Mouse (Mus musculus): ENCODE measurements around the gene Ltk. TPM values are rescaled to one million over a fixed set of nuclear protein-coding genes. Genes with fewer than 3 reads are reported as not detected.

Gene Ltk
- polyA plus RNA-seq, 1 experiment from 2014 or later = 1.9 TPM

DNA sequence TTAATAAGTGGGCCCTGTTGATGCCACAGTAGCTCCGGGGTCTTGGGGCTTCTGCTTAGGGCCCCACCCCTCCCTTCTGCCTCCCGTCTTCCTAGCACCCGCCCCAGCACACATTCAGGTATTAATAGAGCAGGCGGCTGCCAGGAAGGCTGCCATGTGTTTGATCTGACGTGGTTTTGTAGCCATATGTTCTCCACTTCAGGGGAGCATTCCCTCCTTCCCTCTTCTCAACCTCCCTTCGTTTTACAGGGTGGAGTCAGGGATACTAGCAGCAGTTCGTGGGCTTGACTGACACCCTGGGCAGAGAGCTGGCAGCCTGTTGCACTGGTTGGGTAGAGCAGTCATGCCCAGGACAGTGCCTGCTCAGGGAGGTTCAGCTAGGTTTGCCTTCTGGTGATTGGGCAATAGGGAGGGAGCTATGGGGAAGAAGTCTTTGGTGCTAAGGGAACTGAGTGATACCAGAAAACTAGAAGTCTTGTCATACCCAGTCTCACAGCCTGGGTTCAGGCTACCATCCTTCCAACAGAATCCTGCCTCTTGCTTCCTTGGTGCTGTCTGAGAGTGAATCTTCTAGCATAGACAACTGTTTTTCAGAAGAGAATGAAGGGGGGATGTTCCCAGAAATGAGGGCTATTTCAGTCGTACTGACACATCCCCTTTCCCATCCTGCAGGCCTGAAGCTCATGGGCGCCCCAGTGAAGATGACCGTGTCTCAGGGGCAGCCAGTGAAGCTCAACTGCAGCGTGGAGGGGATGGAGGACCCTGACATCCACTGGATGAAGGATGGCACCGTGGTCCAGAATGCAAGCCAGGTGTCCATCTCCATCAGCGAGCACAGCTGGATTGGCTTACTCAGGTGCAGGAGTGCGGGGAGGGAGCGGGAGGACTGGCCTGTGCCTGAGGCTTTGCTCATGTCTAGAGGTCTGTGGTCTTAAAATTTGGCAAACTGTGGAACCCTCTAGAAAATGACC lies 40.9 kb upstream of the Ltk start:
- Histone ChIP-seq H3K9ac (ENCODE audit: low read length) (no peak overlapping the region), H3K4me2 (ENCODE audit: low read length) (peak overlapping the region; percentile 91), H3K27ac (ENCODE audit: low read depth) (no peak overlapping the region), H3K4me3 (ENCODE audit: low read depth, low read length) (no peak overlapping the region), H3K4me1 (replicated peaks; ENCODE audit: control insufficient read depth, insufficient read depth, low read length) (peaks cover 20% of the 10 kb centered on the region), H3K27me3 (replicated peaks; ENCODE audit: control insufficient read depth, insufficient read depth, low read length) (no peaks in the 10 kb centered on the region; the same call in 1 of the 2 replicates), H3K36me3 (ENCODE audit: control insufficient read depth, insufficient read depth, low read length) (peaks cover 20% of the 10 kb centered on the region), H3K9me3 (ENCODE audit: control insufficient read depth, low read length) (no peaks in the 10 kb centered on the region)
- WGBS = 59% methylated on average over 15 of the region's 15 CpGs
- DNase-seq (ENCODE audit: low spot score) (no peak), ATAC-seq (replicated peaks; ENCODE audit: low FRiP score, low TSS enrichment, low read depth) (no peak)

GRCm38 (mm10) chr2:119799961-119800550 lies 39.8 kb upstream of the Ltk start:
- peaks cover 20% of the 10 kb centered on the region for H3K4me1 ChIP-seq (replicated peaks; ENCODE audit: control insufficient read depth, insufficient read depth, low read length)
- H3K9me3 ChIP-seq (ENCODE audit: control insufficient read depth, low read length) = no peaks in the 10 kb centered on the region
- DNase-seq (ENCODE audit: low spot score) (peak; percentile 76), ATAC-seq (replicated peaks; ENCODE audit: low FRiP score, low TSS enrichment, low read depth) (peak; percentile 51)
- 1% methylated on average over 22 of the region's 27 CpGs for WGBS
- H3K27me3 ChIP-seq (replicated peaks; ENCODE audit: control insufficient read depth, insufficient read depth, low read length) = no peaks in the 10 kb centered on the region; the same call in 1 of the 2 replicates
- peaks cover 13% of the 10 kb centered on the region; the same call in 1 of the 2 replicates for H3K36me3 ChIP-seq (ENCODE audit: control insufficient read depth, insufficient read depth, low read length)
- H3K4me3 ChIP-seq (ENCODE audit: low read depth, low read length) = peak overlapping the region; percentile 71
- H3K9ac ChIP-seq (ENCODE audit: low read length) = peak overlapping the region; percentile 77
- H3K4me2 ChIP-seq (ENCODE audit: low read length) = peak overlapping the region; percentile 91
- no peak overlapping the region for H3K27ac ChIP-seq (ENCODE audit: low read depth)

DNA sequence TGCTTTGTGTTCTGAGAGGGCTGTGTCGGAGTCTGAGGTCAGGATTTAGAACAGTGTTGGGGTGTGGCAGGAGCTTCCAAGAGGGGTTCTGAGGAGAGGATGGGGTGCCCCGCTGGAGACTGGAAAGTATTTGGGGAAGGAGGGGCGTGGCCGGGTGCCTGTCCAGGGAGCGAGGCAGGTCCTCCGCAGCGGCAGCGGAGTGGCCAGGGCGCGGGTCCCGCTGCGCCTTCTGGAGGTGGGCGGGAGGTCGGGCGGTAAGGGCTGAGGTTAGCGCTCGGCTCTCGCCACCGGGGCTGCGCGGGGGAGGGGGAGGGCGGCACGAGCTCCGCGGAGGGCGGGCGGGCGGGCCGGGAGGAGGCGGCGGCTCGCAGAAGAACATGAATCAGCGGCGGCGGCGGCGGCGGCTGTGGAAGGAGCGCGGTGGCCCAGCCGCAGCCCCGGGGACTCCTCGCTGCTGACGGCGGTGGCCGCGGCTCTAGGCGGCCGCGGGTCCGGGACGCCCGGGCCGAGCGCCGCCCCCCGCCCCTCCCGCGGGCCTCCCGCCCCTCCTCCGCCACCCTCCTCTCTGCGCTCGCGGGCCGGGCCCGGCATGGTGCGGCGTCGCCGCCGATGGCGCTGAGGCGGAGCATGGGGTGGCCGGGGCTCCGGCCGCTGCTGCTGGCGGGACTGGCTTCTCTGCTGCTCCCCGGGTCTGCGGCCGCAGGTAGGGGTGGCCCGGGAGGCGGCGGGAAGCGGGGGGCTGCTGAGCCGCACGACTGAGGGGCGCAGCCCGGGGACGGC lies 39.1 kb upstream of the Ltk start:
- DNase-seq (ENCODE audit: low spot score) (peak; percentile 74), ATAC-seq (replicated peaks; ENCODE audit: low FRiP score, low TSS enrichment, low read depth) (peak; percentile 83)
- Histone ChIP-seq H3K27me3 (replicated peaks; ENCODE audit: control insufficient read depth, insufficient read depth, low read length) (no peaks in the 10 kb centered on the region; the same call in 1 of the 2 replicates), H3K4me2 (ENCODE audit: low read length) (peak overlapping the region; percentile 91), H3K9ac (ENCODE audit: low read length) (peak overlapping the region; percentile 77), H3K4me1 (replicated peaks; ENCODE audit: control insufficient read depth, insufficient read depth, low read length) (peaks cover 20% of the 10 kb centered on the region), H3K27ac (ENCODE audit: low read depth) (no peak overlapping the region), H3K4me3 (ENCODE audit: low read depth, low read length) (peak overlapping the region; percentile 71), H3K36me3 (ENCODE audit: control insufficient read depth, insufficient read depth, low read length) (peaks cover 13% of the 10 kb centered on the region; the same call in 1 of the 2 replicates), H3K9me3 (ENCODE audit: control insufficient read depth, low read length) (no peaks in the 10 kb centered on the region)
- WGBS = 1% methylated on average over 32 of the region's 89 CpGs

DNA sequence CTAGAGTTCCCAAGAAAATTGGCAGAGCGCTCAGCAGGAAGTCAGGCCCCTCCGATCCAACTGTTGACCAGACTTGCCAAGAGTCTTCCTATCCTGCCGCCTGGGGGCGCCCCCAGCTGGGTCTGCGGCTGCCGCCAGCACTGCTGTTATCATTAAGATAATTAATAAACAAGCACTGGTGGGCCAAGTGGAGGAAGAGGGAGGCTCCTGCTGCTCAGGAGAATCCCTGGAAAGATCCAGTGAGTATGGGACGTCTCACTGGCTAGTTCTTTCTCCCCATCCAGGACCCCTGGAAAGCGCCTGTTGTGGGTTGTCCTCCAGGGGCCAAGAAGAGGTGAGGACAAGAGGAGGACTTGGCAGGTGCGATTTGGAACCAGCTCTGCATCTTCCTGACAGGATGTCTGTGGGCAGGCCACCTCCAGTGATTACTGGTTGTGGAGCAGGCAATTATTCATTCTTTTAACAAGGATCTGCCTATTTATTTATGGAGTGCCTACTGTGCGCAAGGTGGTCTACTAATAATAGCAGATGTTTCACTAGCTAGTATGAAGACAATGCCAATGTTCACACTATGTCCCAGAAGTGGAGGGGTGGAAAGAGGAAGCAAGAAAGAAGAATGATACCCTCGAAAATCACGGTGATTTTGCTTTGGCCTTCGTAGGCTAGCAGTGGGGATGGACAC lies 38.2 kb upstream of the Ltk start:
- ATAC-seq (replicated peaks; ENCODE audit: low FRiP score, low TSS enrichment, low read depth) = no peak
- peak; percentile 77 for DNase-seq (ENCODE audit: low spot score)
- WGBS = 11% methylated on average over 13 of the region's 13 CpGs
- Histone ChIP-seq H3K36me3 (ENCODE audit: control insufficient read depth, insufficient read depth, low read length) (0 out of 2 replicates have a peak, but pooled peaks cover 4% of the 10 kb centered on the region), H3K4me3 (ENCODE audit: low read depth, low read length) (no peak overlapping the region), H3K27ac (ENCODE audit: low read depth) (no peak overlapping the region; the same call in 1 of the 2 replicates), H3K9ac (ENCODE audit: low read length) (no peak overlapping the region), H3K4me2 (ENCODE audit: low read length) (peak overlapping the region; percentile 91; the same call in 1 of the 2 replicates), H3K27me3 (replicated peaks; ENCODE audit: control insufficient read depth, insufficient read depth, low read length) (no peaks in the 10 kb centered on the region; the same call in 1 of the 2 replicates), H3K9me3 (ENCODE audit: control insufficient read depth, low read length) (no peaks in the 10 kb centered on the region), H3K4me1 (replicated peaks; ENCODE audit: control insufficient read depth, insufficient read depth, low read length) (peaks cover 20% of the 10 kb centered on the region)

GRCm38 (mm10) chr2:119797279-119797783 lies 37.1 kb upstream of the Ltk start, which contains the start of gene Tyro3:
TSS of gene Tyro3 (plus strand) at chr2:119797733.
- WGBS = 69% methylated on average over 5 of the region's 5 CpGs
- Histone ChIP-seq H3K4me2 (ENCODE audit: low read length) (no peak within 1 kb of the TSS), H3K27ac (ENCODE audit: low read depth) (no peak within 1 kb of the TSS)

GRCm38 (mm10) chr2:119789996-119790395 lies 29.8 kb upstream of the Ltk start:
- Histone ChIP-seq H3K27me3 (replicated peaks; ENCODE audit: control insufficient read depth, insufficient read depth, low read length) (no peaks in the 10 kb centered on the region), H3K36me3 (ENCODE audit: control insufficient read depth, insufficient read depth, low read length) (no peaks in the 10 kb centered on the region), H3K4me2 (ENCODE audit: low read length) (no peak overlapping the region), H3K4me1 (replicated peaks; ENCODE audit: control insufficient read depth, insufficient read depth, low read length) (peaks cover 10% of the 10 kb centered on the region), H3K9me3 (ENCODE audit: control insufficient read depth, low read length) (no peaks in the 10 kb centered on the region), H3K4me3 (ENCODE audit: low read depth, low read length) (no peak overlapping the region), H3K27ac (ENCODE audit: low read depth) (no peak overlapping the region), H3K9ac (ENCODE audit: low read length) (no peak overlapping the region)
- ATAC-seq (replicated peaks; ENCODE audit: low FRiP score, low TSS enrichment, low read depth) = no peak
- DNase-seq (ENCODE audit: low spot score) = no peak
- 81% methylated on average over 2 of the region's 2 CpGs for WGBS

More at GRCm38 (mm10) chr2:119797279-119797783, 37.1 kb upstream of the Ltk start, which contains the start of gene Tyro3:
- Histone ChIP-seq H3K9me3 (ENCODE audit: control insufficient read depth, low read length) (no peaks in the 10 kb centered on the region), H3K4me3 (ENCODE audit: low read depth, low read length) (no peak within 1 kb of the TSS), H3K27me3 (replicated peaks; ENCODE audit: control insufficient read depth, insufficient read depth, low read length) (no peaks in the 10 kb centered on the region; the same call in 1 of the 2 replicates), H3K36me3 (ENCODE audit: control insufficient read depth, insufficient read depth, low read length) (no peaks in the 10 kb centered on the region), H3K9ac (ENCODE audit: low read length) (no peak within 1 kb of the TSS), H3K4me1 (replicated peaks; ENCODE audit: control insufficient read depth, insufficient read depth, low read length) (peaks cover 12% of the 10 kb centered on the region)
- ATAC-seq (replicated peaks; ENCODE audit: low FRiP score, low TSS enrichment, low read depth) = no peak
- no peak for DNase-seq (ENCODE audit: low spot score)

DNA sequence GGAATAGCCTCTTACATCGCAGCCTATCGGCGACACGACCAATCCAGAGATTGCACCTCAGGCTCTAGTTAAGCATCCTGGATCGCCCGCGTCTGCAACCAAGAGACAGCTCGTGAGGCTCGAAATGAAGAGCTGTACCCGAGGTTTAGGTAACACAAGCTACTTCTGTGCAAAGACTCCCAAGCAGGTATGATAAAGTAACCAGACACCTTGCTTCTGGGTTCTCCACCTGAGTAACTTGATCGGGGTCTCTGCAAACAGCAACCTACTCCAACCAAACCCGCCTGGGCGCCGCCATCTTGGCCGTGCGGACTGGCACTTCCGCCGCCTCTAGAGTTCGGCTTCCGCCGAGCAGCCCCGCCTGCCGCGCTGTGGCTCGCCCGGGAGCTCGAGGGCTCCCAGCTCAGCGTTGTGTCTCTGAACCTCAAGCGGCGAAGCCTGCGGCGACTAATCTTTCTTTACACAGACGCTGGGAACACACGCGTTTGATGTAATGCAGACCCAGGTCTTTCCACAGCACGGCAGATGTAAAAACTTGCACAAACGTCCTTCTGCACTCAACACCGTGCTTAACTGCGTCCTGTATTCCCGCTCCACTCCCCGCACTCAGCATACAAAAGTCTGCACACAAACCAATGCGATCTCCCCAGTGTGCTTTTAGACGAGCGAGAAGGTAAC lies 27.1 kb upstream of the Ltk start, which contains the start of gene Rpap1:
Gene Rpap1, minus strand, starts transcription at position 332 of the 678 bp plus-strand sequence.
- peaks cover 10% of the 10 kb centered on the region for H3K36me3 ChIP-seq (ENCODE audit: control insufficient read depth, insufficient read depth, low read length)
- peaks cover 10% of the 10 kb centered on the region for H3K4me1 ChIP-seq (replicated peaks; ENCODE audit: control insufficient read depth, insufficient read depth, low read length)
- peak; percentile 87 for ATAC-seq (replicated peaks; ENCODE audit: low FRiP score, low TSS enrichment, low read depth)
- H3K9me3 ChIP-seq (ENCODE audit: control insufficient read depth, low read length) = no peaks in the 10 kb centered on the region
- H3K4me3 ChIP-seq (ENCODE audit: low read depth, low read length) = peak within 1 kb of the TSS; percentile 79
- peak within 1 kb of the TSS; percentile 84 for H3K27ac ChIP-seq (ENCODE audit: low read depth)
- peak within 1 kb of the TSS; percentile 64 for H3K9ac ChIP-seq (ENCODE audit: low read length)
- DNase-seq (ENCODE audit: low spot score) = peak; percentile 93
- H3K4me2 ChIP-seq (ENCODE audit: low read length) = peak within 1 kb of the TSS; percentile 74
- no peaks in the 10 kb centered on the region for H3K27me3 ChIP-seq (replicated peaks; ENCODE audit: control insufficient read depth, insufficient read depth, low read length)
- WGBS = under 1% methylated on average over 44 of the region's 44 CpGs
